Mouse (Mus musculus) small intestine, adult 2 months (tissue): Measurements from ENCODE around the gene Olfr875.

Experiments
- CTCF ChIP-seq: fragments of 200-500 bp; IDR thresholded peaks from 2 replicates; pipeline ENCODE4 v1.5.1; 2012; ENCODE audit warnings: low read depth, mild to moderate bottlenecking, control low read depth, inconsistent platforms, low read length, moderate library complexity, mixed read lengths; ENCODE audit not compliant: insufficient replicate concordance, insufficient read length; ENCODE audit errors: extremely low read depth
- POLR2A ChIP-seq: fragments of 200-500 bp; IDR thresholded peaks from 2 replicates; pipeline ENCODE4 v1.6.1; 2012; ENCODE audit warnings: low read depth, mild to moderate bottlenecking, control low read depth, inconsistent platforms, low read length, moderate library complexity

GRCm38 (mm10) chr9:37762541-37762940 is 9.1 kb upstream of the Olfr875 start:
- TF ChIP-seq POLR2A, result no peak
- TF ChIP-seq CTCF, result no peak
